Mouse (Mus musculus): ENCODE data around the gene Dpm2. TPM values are rescaled to one million over a fixed set of nuclear protein-coding genes. Genes with fewer than 3 reads are reported as not detected.

Gene Dpm2
- polyA plus RNA-seq, 1 experiment from 2014 or later, result 122 TPM

DNA sequence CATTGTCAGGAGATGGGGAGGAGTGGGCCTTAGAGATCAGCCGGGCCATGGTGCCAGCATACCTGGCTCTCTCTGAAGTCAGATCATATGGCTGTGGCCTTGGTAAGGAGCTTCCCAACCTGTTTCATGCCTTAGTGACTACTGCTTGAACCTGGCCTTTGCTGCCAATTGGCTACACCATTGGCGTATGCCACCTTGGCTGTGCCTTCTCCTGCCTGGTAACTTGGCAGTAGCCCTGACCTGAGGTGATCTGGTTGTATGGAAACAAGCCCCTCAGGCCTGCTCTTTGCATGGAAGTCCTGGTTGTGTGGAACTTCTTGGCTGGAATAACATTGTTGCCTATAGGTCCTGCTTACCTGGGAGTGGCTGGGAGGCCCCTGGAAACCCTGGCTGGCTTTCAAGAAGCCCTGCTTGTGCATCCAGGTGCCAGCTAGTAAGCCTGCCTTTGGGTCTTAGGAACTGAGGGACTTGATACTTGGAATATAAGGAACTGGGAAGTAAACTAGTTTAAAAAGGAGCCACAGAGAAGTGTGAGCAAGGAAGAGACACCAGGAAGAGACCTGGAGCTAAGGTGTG is 29.2 kb upstream of the Dpm2 start:
- Histone ChIP-seq H3K4me3 (ENCODE audit: low read depth, low read length) (no peak overlapping the region), H3K9me3 (ENCODE audit: control insufficient read depth, low read depth, low read length) (no peaks in the 10 kb centered on the region), H3K27me3 (ENCODE audit: control insufficient read depth, insufficient read depth, low read length) (no peaks in the 10 kb centered on the region), H3K27ac (ENCODE audit: low read length) (no peak overlapping the region), H3K4me1 (ENCODE audit: control insufficient read depth, insufficient read depth, low read length) (peaks cover 38% of the 10 kb centered on the region), H3K9ac (replicated peaks; ENCODE audit: low read depth, low read length) (no peak overlapping the region), H3K36me3 (ENCODE audit: control insufficient read depth, insufficient read depth, low read length) (no peaks in the 10 kb centered on the region), H3K4me2 (replicated peaks; ENCODE audit: low read depth, low read length) (no peak overlapping the region)
- no peak for ATAC-seq (ENCODE audit: insufficient number of reproducible peaks, insufficient read depth, low FRiP score, low read depth)
- WGBS, result 88% methylated on average over 2 of the region's 2 CpGs

DNA sequence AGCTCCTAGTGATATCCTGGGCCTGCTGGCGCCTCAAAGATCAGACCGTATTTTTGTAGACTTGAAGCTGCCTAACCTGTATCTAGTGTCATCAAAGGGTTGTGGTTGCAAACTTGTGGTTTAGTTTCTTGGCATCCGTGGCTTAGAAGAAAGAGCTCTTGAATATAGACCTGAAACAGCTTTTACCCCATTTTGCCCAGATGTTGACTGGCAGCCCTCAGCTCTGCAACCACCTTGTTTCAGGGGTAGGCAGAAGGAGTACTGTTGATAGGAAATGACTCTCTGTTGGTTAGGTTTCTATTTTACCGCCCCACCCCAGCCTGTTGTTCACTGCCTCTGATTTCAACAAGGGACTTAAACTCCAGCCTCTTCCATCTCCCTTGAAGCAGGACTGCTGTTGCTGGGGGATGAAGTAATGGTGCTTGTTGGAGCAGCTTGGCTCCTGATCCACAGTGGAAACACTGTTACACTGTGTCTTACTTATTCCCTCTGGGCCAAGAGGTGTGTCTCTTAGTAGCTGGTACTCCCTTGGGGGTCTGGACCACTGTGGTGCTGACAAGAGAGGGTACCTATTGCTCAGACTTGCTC is 28.6 kb upstream of the Dpm2 start:
- peaks cover 33% of the 10 kb centered on the region for H3K4me1 ChIP-seq (ENCODE audit: control insufficient read depth, insufficient read depth, low read length)
- no peak overlapping the region for H3K9ac ChIP-seq (replicated peaks; ENCODE audit: low read depth, low read length)
- no peaks in the 10 kb centered on the region for H3K9me3 ChIP-seq (ENCODE audit: control insufficient read depth, low read depth, low read length)

DNA sequence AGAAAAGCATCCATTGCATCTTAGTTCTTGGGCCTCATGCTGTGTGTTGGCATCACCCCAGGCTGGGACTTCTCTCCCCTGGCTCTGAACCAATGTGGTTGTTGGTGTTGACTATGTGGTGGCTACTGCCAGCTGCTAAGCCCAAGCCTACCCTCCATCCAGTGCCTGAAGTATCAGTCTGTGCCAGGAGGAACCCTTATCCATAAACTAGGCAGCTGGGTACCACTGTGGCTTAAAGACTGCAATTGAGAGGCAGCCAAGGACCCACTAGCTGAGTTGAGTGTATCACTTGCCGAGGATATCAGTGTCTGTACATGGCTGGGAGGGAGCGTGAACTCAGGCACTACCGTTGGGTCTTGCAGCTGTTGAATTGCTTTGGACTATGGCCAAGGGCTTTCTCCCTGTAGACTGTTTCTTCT is 27.6 kb upstream of the Dpm2 start:
- H3K27ac ChIP-seq (ENCODE audit: low read length), result no peak overlapping the region
- ATAC-seq (ENCODE audit: insufficient number of reproducible peaks, insufficient read depth, low FRiP score, low read depth), result no peak
- H3K27me3 ChIP-seq (ENCODE audit: control insufficient read depth, insufficient read depth, low read length), result no peaks in the 10 kb centered on the region
- no peaks in the 10 kb centered on the region for H3K36me3 ChIP-seq (ENCODE audit: control insufficient read depth, insufficient read depth, low read length)
- H3K9ac ChIP-seq (replicated peaks; ENCODE audit: low read depth, low read length), result no peak overlapping the region
- no peak overlapping the region for H3K4me2 ChIP-seq (replicated peaks; ENCODE audit: low read depth, low read length)
- peaks cover 23% of the 10 kb centered on the region for H3K4me1 ChIP-seq (ENCODE audit: control insufficient read depth, insufficient read depth, low read length)
- H3K9me3 ChIP-seq (ENCODE audit: control insufficient read depth, low read depth, low read length), result no peaks in the 10 kb centered on the region
- WGBS, result 71% methylated on average over 3 of the region's 3 CpGs
- H3K4me3 ChIP-seq (ENCODE audit: low read depth, low read length), result no peak overlapping the region

More for the DNA sequence above, 28.6 kb upstream of the Dpm2 start:
- Histone ChIP-seq H3K36me3 (ENCODE audit: control insufficient read depth, insufficient read depth, low read length) (no peaks in the 10 kb centered on the region), H3K27me3 (ENCODE audit: control insufficient read depth, insufficient read depth, low read length) (no peaks in the 10 kb centered on the region), H3K4me2 (replicated peaks; ENCODE audit: low read depth, low read length) (no peak overlapping the region), H3K27ac (ENCODE audit: low read length) (no peak overlapping the region), H3K4me3 (ENCODE audit: low read depth, low read length) (no peak overlapping the region)
- WGBS, result 85% methylated on average over 4 of the region's 4 CpGs
- no peak for ATAC-seq (ENCODE audit: insufficient number of reproducible peaks, insufficient read depth, low FRiP score, low read depth)

DNA sequence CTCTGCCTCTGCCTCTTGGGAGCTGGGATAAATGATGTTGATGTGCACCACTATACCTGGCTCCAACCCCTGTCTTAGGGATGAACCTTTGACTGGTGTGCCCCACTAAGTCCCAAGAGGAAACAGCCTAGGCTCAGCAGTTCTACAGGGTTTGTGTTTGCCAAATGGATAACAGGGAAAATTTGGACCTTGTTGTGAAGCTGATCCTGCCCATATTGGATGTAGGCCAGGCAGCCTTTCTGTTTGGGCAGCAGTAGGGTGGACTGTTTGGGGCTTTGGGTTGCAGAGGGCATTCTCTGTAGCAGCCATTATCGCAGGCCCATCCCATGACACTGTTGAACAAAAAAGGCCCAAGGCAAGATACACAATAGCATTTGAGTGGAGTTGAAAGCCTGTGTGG is 23.7 kb upstream of the Dpm2 start:
- 84% methylated on average over 1 of the region's 1 CpGs for WGBS
- H3K36me3 ChIP-seq (ENCODE audit: control insufficient read depth, insufficient read depth, low read length), result no peaks in the 10 kb centered on the region
- no peak for ATAC-seq (ENCODE audit: insufficient number of reproducible peaks, insufficient read depth, low FRiP score, low read depth)
- H3K27me3 ChIP-seq (ENCODE audit: control insufficient read depth, insufficient read depth, low read length), result no peaks in the 10 kb centered on the region
- H3K4me1 ChIP-seq (ENCODE audit: control insufficient read depth, insufficient read depth, low read length), result peaks cover 10% of the 10 kb centered on the region
- no peak overlapping the region for H3K27ac ChIP-seq (ENCODE audit: low read length)
- H3K4me3 ChIP-seq (ENCODE audit: low read depth, low read length), result no peak overlapping the region
- no peaks in the 10 kb centered on the region for H3K9me3 ChIP-seq (ENCODE audit: control insufficient read depth, low read depth, low read length)
- H3K4me2 ChIP-seq (replicated peaks; ENCODE audit: low read depth, low read length), result no peak overlapping the region
- H3K9ac ChIP-seq (replicated peaks; ENCODE audit: low read depth, low read length), result no peak overlapping the region

DNA sequence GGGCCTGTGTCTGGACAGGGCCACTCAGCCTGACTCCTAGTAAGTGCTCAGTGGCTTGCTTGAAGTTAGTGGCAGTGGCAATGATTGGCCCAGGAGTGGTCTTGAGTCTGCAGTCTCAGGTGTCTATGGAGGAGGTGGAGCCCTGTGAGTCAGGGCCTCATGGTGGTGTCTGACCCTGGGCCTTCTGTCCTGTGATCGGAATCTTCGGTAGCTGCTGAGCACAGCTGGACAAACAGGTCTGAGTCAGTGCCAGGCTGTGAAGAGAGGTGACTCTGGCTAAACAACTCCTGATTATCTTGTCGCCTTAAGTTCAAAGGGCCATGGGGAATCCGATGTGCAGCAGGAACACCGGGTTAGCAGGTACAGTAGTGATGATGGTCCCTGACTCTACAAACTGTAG is 23.3 kb upstream of the Dpm2 start:
- Histone ChIP-seq H3K4me2 (replicated peaks; ENCODE audit: low read depth, low read length) (no peak overlapping the region), H3K27me3 (ENCODE audit: control insufficient read depth, insufficient read depth, low read length) (no peaks in the 10 kb centered on the region), H3K36me3 (ENCODE audit: control insufficient read depth, insufficient read depth, low read length) (no peaks in the 10 kb centered on the region), H3K9ac (replicated peaks; ENCODE audit: low read depth, low read length) (no peak overlapping the region), H3K9me3 (ENCODE audit: control insufficient read depth, low read depth, low read length) (no peaks in the 10 kb centered on the region), H3K27ac (ENCODE audit: low read length) (no peak overlapping the region), H3K4me1 (ENCODE audit: control insufficient read depth, insufficient read depth, low read length) (peaks cover 10% of the 10 kb centered on the region), H3K4me3 (ENCODE audit: low read depth, low read length) (no peak overlapping the region)
- WGBS, result 82% methylated on average over 5 of the region's 5 CpGs
- no peak for ATAC-seq (ENCODE audit: insufficient number of reproducible peaks, insufficient read depth, low FRiP score, low read depth)

DNA sequence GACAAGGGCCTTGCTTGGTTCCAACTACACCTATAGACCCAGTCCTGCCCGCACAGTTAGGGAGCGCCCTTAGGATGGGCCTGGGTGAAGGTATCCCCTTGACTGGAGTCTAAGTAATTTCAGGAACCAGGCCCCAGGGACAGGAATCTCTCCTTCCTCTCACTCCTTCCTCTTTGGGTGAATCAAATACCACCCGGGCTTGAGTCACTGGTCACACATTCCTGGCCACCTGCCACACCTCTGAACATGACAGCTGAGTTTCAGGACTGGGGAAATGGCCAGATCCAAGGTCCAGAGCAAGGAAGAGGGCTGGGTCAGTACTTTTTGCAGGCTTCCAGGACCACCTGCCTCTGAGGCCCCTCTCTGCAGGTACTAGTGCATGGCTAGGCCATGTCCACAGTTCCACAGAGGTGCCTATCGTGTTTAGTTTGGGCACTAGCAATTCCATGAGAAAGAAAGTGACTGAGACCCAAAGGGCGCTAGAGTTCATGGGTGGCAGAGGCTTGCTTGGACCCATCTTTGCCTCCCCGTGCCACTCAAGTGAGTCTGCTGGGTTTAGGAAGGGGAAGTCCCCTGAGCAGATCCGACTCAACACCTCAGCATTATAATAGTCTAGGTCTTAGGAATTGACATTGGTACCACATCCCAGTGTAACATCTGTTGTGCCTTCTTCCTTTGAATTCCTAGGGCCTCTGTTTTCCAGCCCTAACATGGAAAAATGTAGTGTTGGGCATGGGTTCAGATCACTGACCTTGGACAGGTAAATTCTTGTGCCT is 22.5 kb upstream of the Dpm2 start:
- H3K27ac ChIP-seq (ENCODE audit: low read length), result no peak overlapping the region
- no peaks in the 10 kb centered on the region for H3K36me3 ChIP-seq (ENCODE audit: control insufficient read depth, insufficient read depth, low read length)
- H3K4me2 ChIP-seq (replicated peaks; ENCODE audit: low read depth, low read length), result no peak overlapping the region
- WGBS, result 84% methylated on average over 7 of the region's 7 CpGs
- H3K4me3 ChIP-seq (ENCODE audit: low read depth, low read length), result no peak overlapping the region
- H3K4me1 ChIP-seq (ENCODE audit: control insufficient read depth, insufficient read depth, low read length), result peaks cover 10% of the 10 kb centered on the region
- no peaks in the 10 kb centered on the region for H3K9me3 ChIP-seq (ENCODE audit: control insufficient read depth, low read depth, low read length)
- no peak overlapping the region for H3K9ac ChIP-seq (replicated peaks; ENCODE audit: low read depth, low read length)
- H3K27me3 ChIP-seq (ENCODE audit: control insufficient read depth, insufficient read depth, low read length), result no peaks in the 10 kb centered on the region
- no peak for ATAC-seq (ENCODE audit: insufficient number of reproducible peaks, insufficient read depth, low FRiP score, low read depth)

DNA sequence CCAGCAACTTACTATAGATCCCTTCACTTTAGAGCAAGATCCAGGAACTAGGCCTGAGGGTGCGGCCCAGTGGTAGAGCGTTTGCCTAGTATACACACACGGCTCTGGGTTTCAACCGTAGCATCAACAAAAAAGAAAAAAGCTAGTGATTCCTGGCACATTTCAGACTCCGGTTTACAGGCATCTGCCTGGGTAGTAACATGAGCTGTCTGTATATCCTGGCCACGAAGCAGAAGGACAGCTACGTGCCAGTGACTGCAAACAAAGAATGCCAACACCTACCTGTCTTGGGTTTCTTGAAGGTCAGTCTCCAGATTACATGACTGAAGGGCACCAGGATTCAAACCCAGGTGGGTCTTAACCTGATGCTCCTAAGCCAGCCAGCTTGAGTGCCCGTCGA is 21.5 kb upstream of the Dpm2 start:
- Histone ChIP-seq H3K9ac (replicated peaks; ENCODE audit: low read depth, low read length) (no peak overlapping the region), H3K4me2 (replicated peaks; ENCODE audit: low read depth, low read length) (no peak overlapping the region), H3K27ac (ENCODE audit: low read length) (no peak overlapping the region), H3K27me3 (ENCODE audit: control insufficient read depth, insufficient read depth, low read length) (no peaks in the 10 kb centered on the region), H3K4me3 (ENCODE audit: low read depth, low read length) (no peak overlapping the region), H3K9me3 (ENCODE audit: control insufficient read depth, low read depth, low read length) (no peaks in the 10 kb centered on the region), H3K36me3 (ENCODE audit: control insufficient read depth, insufficient read depth, low read length) (no peaks in the 10 kb centered on the region), H3K4me1 (ENCODE audit: control insufficient read depth, insufficient read depth, low read length) (peaks cover 10% of the 10 kb centered on the region)
- WGBS, result 76% methylated on average over 9 of the region's 9 CpGs
- ATAC-seq (ENCODE audit: insufficient number of reproducible peaks, insufficient read depth, low FRiP score, low read depth), result no peak

DNA sequence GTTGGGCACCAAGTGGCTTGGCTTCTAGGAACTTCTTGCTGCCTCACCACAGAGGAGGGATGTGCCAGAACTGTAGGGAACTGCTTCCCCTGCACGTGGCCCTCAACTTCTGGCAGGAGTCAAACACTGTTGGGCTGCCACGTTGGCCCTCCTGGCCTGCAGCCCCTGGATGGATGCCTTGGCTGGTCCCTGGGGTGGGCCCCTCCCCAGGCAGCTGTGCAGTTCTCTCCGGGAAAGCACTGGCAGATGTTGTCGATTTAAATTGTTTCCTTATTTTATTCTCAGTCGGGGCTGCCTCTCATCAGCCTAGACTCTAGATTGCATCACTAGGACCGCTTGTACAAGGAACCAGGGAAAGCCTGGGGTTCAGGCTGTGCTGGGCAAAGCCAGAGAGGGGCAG is 20.9 kb upstream of the Dpm2 start:
- 54% methylated on average over 6 of the region's 6 CpGs for WGBS
- Histone ChIP-seq H3K27ac (ENCODE audit: low read length) (no peak overlapping the region), H3K4me1 (ENCODE audit: control insufficient read depth, insufficient read depth, low read length) (peaks cover 10% of the 10 kb centered on the region), H3K36me3 (ENCODE audit: control insufficient read depth, insufficient read depth, low read length) (no peaks in the 10 kb centered on the region), H3K9ac (replicated peaks; ENCODE audit: low read depth, low read length) (no peak overlapping the region), H3K9me3 (ENCODE audit: control insufficient read depth, low read depth, low read length) (no peaks in the 10 kb centered on the region), H3K4me3 (ENCODE audit: low read depth, low read length) (no peak overlapping the region), H3K4me2 (replicated peaks; ENCODE audit: low read depth, low read length) (no peak overlapping the region), H3K27me3 (ENCODE audit: control insufficient read depth, insufficient read depth, low read length) (no peaks in the 10 kb centered on the region)
- no peak for ATAC-seq (ENCODE audit: insufficient number of reproducible peaks, insufficient read depth, low FRiP score, low read depth)

Measured in stomach, embryonic 14.5 days (tissue).